Mouse (Mus musculus) macrophage (primary cell): ENCODE results near the gene Prok1. TPM values are rescaled to one million over a fixed set of nuclear protein-coding genes. Genes with fewer than 3 reads are reported as not detected.

Experiments used
- H3K27ac ChIP-seq: fragments of 350-480 bp; formaldehyde crosslinking; 2 replicates; pipeline ENCODE4 v1.9.0; 2021
- H3K36me3 ChIP-seq: fragments of 350-480 bp; formaldehyde crosslinking; 2 replicates; pipeline ENCODE4 v1.9.0; 2021; ENCODE audit errors: inconsistent target
- H3K4me3 ChIP-seq: fragments of 350-480 bp; formaldehyde crosslinking; 2 replicates; pipeline ENCODE4 v1.9.0; 2021; ENCODE audit errors: inconsistent target
- H3K79me2 ChIP-seq: fragments of 350-480 bp; formaldehyde crosslinking; 2 replicates; pipeline ENCODE4 v1.9.0; 2021; ENCODE audit errors: inconsistent target
- WGBS: methylation state at CpG from one replicate; pipeline ENCODE4 v1.1.7; 2026; ENCODE audit warnings: inconsistent platforms; ENCODE audit not compliant: missing documents; 5-methylcytosine and 5-hydroxymethylcytosine counted together
- polyA plus RNA-seq: library from polyadenylated mRNA; stranded (reverse); fragments of 250-400 nt; gene quantifications from 3 replicates; pipeline ENCODE4 v1.2.4, GENCODE M21; 2018; ENCODE audit warnings: inconsistent platforms

The Prok1 gene
- polyA plus RNA-seq, 1 experiment from 2014 or later = not detected

GRCm38 (mm10) chr3:107221608-107222007 lies 17.9 kb downstream of the Prok1 start, which contains the start of gene Cym:
TSS of gene Cym (minus strand) at chr3:107221732.
- no peak within 1 kb of the TSS for H3K27ac ChIP-seq
- H3K79me2 ChIP-seq = no peaks in the 10 kb centered on the region
- H3K36me3 ChIP-seq = no peaks in the 10 kb centered on the region
- 86% methylated on average over 10 of the region's 10 CpGs for WGBS
- no peak within 1 kb of the TSS for H3K4me3 ChIP-seq

- WGBS = 84% methylated on average over 7 of the region's 7 CpGs
- Histone ChIP-seq H3K36me3 (no peaks in the 10 kb centered on the region), H3K4me3 (no peak overlapping the region), H3K27ac (no peak overlapping the region), H3K79me2 (no peaks in the 10 kb centered on the region)
Measured at GRCm38 (mm10) chr3:107218572-107218971, 20.9 kb downstream of the Prok1 start.

GRCm38 (mm10) chr3:107217101-107217480 lies 22.4 kb downstream of the Prok1 start:
- WGBS = 89% methylated on average over 3 of the region's 3 CpGs
- H3K79me2 ChIP-seq = no peaks in the 10 kb centered on the region
- H3K4me3 ChIP-seq = no peak overlapping the region
- H3K27ac ChIP-seq = no peak overlapping the region
- H3K36me3 ChIP-seq = no peaks in the 10 kb centered on the region

- no peak overlapping the region for H3K27ac ChIP-seq
- no peaks in the 10 kb centered on the region for H3K79me2 ChIP-seq
- no peaks in the 10 kb centered on the region for H3K36me3 ChIP-seq
- 80% methylated on average over 8 of the region's 8 CpGs for WGBS
- no peak overlapping the region for H3K4me3 ChIP-seq
Measured at GRCm38 (mm10) chr3:107216400-107217100, 23.0 kb downstream of the Prok1 start.

- Histone ChIP-seq H3K79me2 (no peaks in the 10 kb centered on the region), H3K4me3 (no peak overlapping the region), H3K27ac (no peak overlapping the region), H3K36me3 (no peaks in the 10 kb centered on the region)
- 87% methylated on average over 5 of the region's 5 CpGs for WGBS
Measured at GRCm38 (mm10) chr3:107214606-107215005, 24.9 kb downstream of the Prok1 start.

- Histone ChIP-seq H3K79me2 (no peaks in the 10 kb centered on the region), H3K27ac (no peak overlapping the region), H3K4me3 (no peak overlapping the region), H3K36me3 (no peaks in the 10 kb centered on the region)
- WGBS = 73% methylated on average over 7 of the region's 7 CpGs
Measured at GRCm38 (mm10) chr3:107207625-107208253, 31.8 kb downstream of the Prok1 start.

GRCm38 (mm10) chr3:107206490-107207150 lies 32.9 kb downstream of the Prok1 start:
- Histone ChIP-seq H3K27ac (no peak overlapping the region), H3K4me3 (no peak overlapping the region), H3K36me3 (no peaks in the 10 kb centered on the region), H3K79me2 (no peaks in the 10 kb centered on the region)
- 69% methylated on average over 4 of the region's 4 CpGs for WGBS

- Histone ChIP-seq H3K4me3 (no peak overlapping the region), H3K36me3 (no peaks in the 10 kb centered on the region), H3K27ac (no peak overlapping the region), H3K79me2 (no peaks in the 10 kb centered on the region)
- WGBS = 10% methylated on average over 4 of the region's 4 CpGs
Measured at GRCm38 (mm10) chr3:107205994-107206393, 33.5 kb downstream of the Prok1 start.

GRCm38 (mm10) chr3:107205170-107205569 lies 34.3 kb downstream of the Prok1 start:
- H3K4me3 ChIP-seq = no peak overlapping the region
- no peaks in the 10 kb centered on the region for H3K36me3 ChIP-seq
- H3K79me2 ChIP-seq = no peaks in the 10 kb centered on the region
- no peak overlapping the region for H3K27ac ChIP-seq

GRCm38 (mm10) chr3:107204413-107204812 lies 35.1 kb downstream of the Prok1 start:
- H3K27ac ChIP-seq = no peak overlapping the region
- H3K79me2 ChIP-seq = no peaks in the 10 kb centered on the region
- WGBS = 66% methylated on average over 3 of the region's 3 CpGs
- H3K4me3 ChIP-seq = no peak overlapping the region
- no peaks in the 10 kb centered on the region for H3K36me3 ChIP-seq

- 80% methylated on average over 7 of the region's 9 CpGs for WGBS
Measured at GRCm38 (mm10) chr3:107201310-107202180, 38.0 kb downstream of the Prok1 start.

GRCm38 (mm10) chr3:107188226-107188899 lies 51.1 kb downstream of the Prok1 start:
- no peaks in the 10 kb centered on the region for H3K36me3 ChIP-seq
- WGBS = 54% methylated on average over 6 of the region's 6 CpGs
- no peak overlapping the region for H3K27ac ChIP-seq
- H3K79me2 ChIP-seq = no peaks in the 10 kb centered on the region
- H3K4me3 ChIP-seq = no peak overlapping the region

More at GRCm38 (mm10) chr3:107201310-107202180, 38.0 kb downstream of the Prok1 start:
- Histone ChIP-seq H3K79me2 (no peaks in the 10 kb centered on the region), H3K36me3 (no peaks in the 10 kb centered on the region), H3K27ac (no peak overlapping the region), H3K4me3 (no peak overlapping the region)

- no peaks in the 10 kb centered on the region for H3K36me3 ChIP-seq
- no peak overlapping the region for H3K4me3 ChIP-seq
- H3K79me2 ChIP-seq = no peaks in the 10 kb centered on the region
- WGBS = 91% methylated on average over 4 of the region's 4 CpGs
- H3K27ac ChIP-seq = no peak overlapping the region
Measured at GRCm38 (mm10) chr3:107187022-107187421, 52.5 kb downstream of the Prok1 start.

GRCm38 (mm10) chr3:107185597-107185996 lies 53.9 kb downstream of the Prok1 start:
- Histone ChIP-seq H3K36me3 (no peaks in the 10 kb centered on the region), H3K4me3 (no peak overlapping the region), H3K27ac (no peak overlapping the region), H3K79me2 (no peaks in the 10 kb centered on the region)
- WGBS = 33% methylated on average over 3 of the region's 3 CpGs
